Mouse (Mus musculus) large intestine, adult 2 months (tissue): ENCODE measurements at regions not wholly inside any gene's neighbourhood (a gene's known extent, or its start where the extent isn't known, plus 50 kb on each side); places are given as distances from the start of the nearest gene placed in this dataset.

Experiments used
- DNase-seq: peaks from one replicate; pipeline ENCODE4 v3.0.0-alpha.2; 2012; ENCODE audit warnings: low read depth, low spot score
- WGBS: fragments of 180-500 bp; shearing (Covaris S2); methylation state at CpG from one replicate; pipeline ENCODE4 v1.1.7; 2018; 5-methylcytosine and 5-hydroxymethylcytosine counted together

- 14% methylated on average over 4 of the region's 4 CpGs for WGBS
- DNase-seq: peak; percentile 19
Measured at GRCm38 (mm10) chr7:88544393-88544792, 114.3 kb downstream of the Rab38 start.

- DNase-seq: no peak
- 46% methylated on average over 5 of the region's 5 CpGs for WGBS
Measured at GRCm38 (mm10) chr7:88544976-88545654, 115.0 kb downstream of the Rab38 start.

GRCm38 (mm10) chr7:88575073-88575472 lies 145.0 kb downstream of the Rab38 start:
- WGBS: 59% methylated on average over 1 of the region's 1 CpGs
- DNase-seq: no peak

- WGBS: 77% methylated on average over 1 of the region's 1 CpGs
- no peak for DNase-seq
Measured at GRCm38 (mm10) chr7:88600781-88601180, 170.7 kb downstream of the Rab38 start.
